Mouse (Mus musculus): ENCODE data around the gene Hand2. TPM values are rescaled to one million over a fixed set of nuclear protein-coding genes. Genes with fewer than 3 reads are reported as not detected.

The Hand2 gene
- polyA plus RNA-seq, 1 experiment: not detected

GRCm38 (mm10) chr8:57328931-57329341 is 8.2 kb downstream of the Hand2 start:
- Histone ChIP-seq H3ac (ENCODE audit: control insufficient read depth, insufficient read length) (no peak overlapping the region), H3K4me2 (ENCODE audit: low read depth) (peak overlapping the region; percentile 49), H3K79me2 (ENCODE audit: control insufficient read depth, insufficient read depth) (no peaks in the 10 kb centered on the region), H3K4me3 (no peak overlapping the region), H3K36me3 (ENCODE audit: control insufficient read depth, insufficient read depth) (no peaks in the 10 kb centered on the region), H3K27me3 (ENCODE audit: control insufficient read depth, insufficient read depth, insufficient read length) (peaks cover 63% of the 10 kb centered on the region)
- no peak for TF ChIP-seq TCF12 (IDR thresholded peaks at IDR 0.05; ENCODE audit: insufficient read depth, poor library complexity, severe bottlenecking)
- TF ChIP-seq POLR2A (IDR thresholded peaks at IDR 0.05; ENCODE audit: insufficient read length, low read depth): no peak
- no peak for TF ChIP-seq SRF (IDR thresholded peaks at IDR 0.05; ENCODE audit: control insufficient read depth, insufficient read length, low read depth)
- TF ChIP-seq REST (IDR thresholded peaks at IDR 0.05; ENCODE audit: insufficient read depth, insufficient read length): no peak
- TF ChIP-seq USF1 (IDR thresholded peaks at IDR 0.05; ENCODE audit: low read depth): no peak
- no peak for TF ChIP-seq MYOG (IDR thresholded peaks at IDR 0.05; ENCODE audit: control insufficient read depth in 1 of 3, insufficient read depth in 1 of 3, insufficient read length in 2 of 3, low read depth in 2 of 3)
- TF ChIP-seq CEBPB (IDR thresholded peaks at IDR 0.05; ENCODE audit: insufficient read depth, poor library complexity, severe bottlenecking): no peak
- TF ChIP-seq MYOD1 (IDR thresholded peaks at IDR 0.05; ENCODE audit: control insufficient read depth in 1 of 3, insufficient read length in 2 of 3, low read depth in 2 of 3): no peak
- TF ChIP-seq POLR2AphosphoS2 (IDR thresholded peaks at IDR 0.05; ENCODE audit: insufficient read length, low read depth): no peak
- no peak for TF ChIP-seq TCF3 (IDR thresholded peaks at IDR 0.05; ENCODE audit: insufficient read length, low read depth)

GRCm38 (mm10) chr8:57330106-57330505 is 9.3 kb downstream of the Hand2 start:
- no peak overlapping the region for H3ac ChIP-seq (ENCODE audit: control insufficient read depth, insufficient read length)
- no peaks in the 10 kb centered on the region for H3K79me2 ChIP-seq (ENCODE audit: control insufficient read depth, insufficient read depth)
- no peak overlapping the region for H3K4me3 ChIP-seq
- H3K27me3 ChIP-seq (ENCODE audit: control insufficient read depth, insufficient read depth, insufficient read length): peaks cover 72% of the 10 kb centered on the region
- no peak overlapping the region for H3K4me2 ChIP-seq (ENCODE audit: low read depth)
- TF ChIP-seq SRF (IDR thresholded peaks at IDR 0.05; ENCODE audit: control insufficient read depth, insufficient read length, low read depth) (no peak), MAX (IDR thresholded peaks at IDR 0.05; ENCODE audit: low read depth) (no peak), MYOG (IDR thresholded peaks at IDR 0.05; ENCODE audit: control insufficient read depth in 1 of 3, insufficient read depth in 1 of 3, insufficient read length in 2 of 3, low read depth in 2 of 3) (no peak), USF1 (IDR thresholded peaks at IDR 0.05; ENCODE audit: low read depth) (no peak)
- H3K36me3 ChIP-seq (ENCODE audit: control insufficient read depth, insufficient read depth): no peaks in the 10 kb centered on the region

- H3ac ChIP-seq (ENCODE audit: control insufficient read depth, insufficient read length): no peak overlapping the region
- peaks cover 60% of the 10 kb centered on the region for H3K27me3 ChIP-seq (ENCODE audit: control insufficient read depth, insufficient read depth, insufficient read length)
- no peak for TF ChIP-seq REST (IDR thresholded peaks at IDR 0.05; ENCODE audit: insufficient read depth, insufficient read length)
- TF ChIP-seq POLR2A (IDR thresholded peaks at IDR 0.05; ENCODE audit: insufficient read length, low read depth): no peak
- no peak for TF ChIP-seq POLR2AphosphoS2 (IDR thresholded peaks at IDR 0.05; ENCODE audit: insufficient read length, low read depth)
- no peak for TF ChIP-seq SRF (IDR thresholded peaks at IDR 0.05; ENCODE audit: control insufficient read depth, insufficient read length, low read depth)
- no peak for TF ChIP-seq TCF12 (IDR thresholded peaks at IDR 0.05; ENCODE audit: insufficient read depth, poor library complexity, severe bottlenecking)
- no peak for TF ChIP-seq CEBPB (IDR thresholded peaks at IDR 0.05; ENCODE audit: insufficient read depth, poor library complexity, severe bottlenecking)
- TF ChIP-seq MYOG (IDR thresholded peaks at IDR 0.05; ENCODE audit: control insufficient read depth in 1 of 3, insufficient read depth in 1 of 3, insufficient read length in 2 of 3, low read depth in 2 of 3): no peak
- TF ChIP-seq USF1 (IDR thresholded peaks at IDR 0.05; ENCODE audit: low read depth): no peak
- TF ChIP-seq MAX (IDR thresholded peaks at IDR 0.05; ENCODE audit: low read depth): no peak
- TF ChIP-seq TCF3 (IDR thresholded peaks at IDR 0.05; ENCODE audit: insufficient read length, low read depth): no peak
- no peak for TF ChIP-seq E2F4 (IDR thresholded peaks at IDR 0.05; ENCODE audit: insufficient read depth)
- no peak for TF ChIP-seq MYOD1 (IDR thresholded peaks at IDR 0.05; ENCODE audit: control insufficient read depth in 1 of 3, insufficient read length in 2 of 3, low read depth in 2 of 3)
- H3K36me3 ChIP-seq (ENCODE audit: control insufficient read depth, insufficient read depth): no peaks in the 10 kb centered on the region
- H3K4me2 ChIP-seq (ENCODE audit: low read depth): no peak overlapping the region
- no peak overlapping the region for H3K4me3 ChIP-seq
- H3K79me2 ChIP-seq (ENCODE audit: control insufficient read depth, insufficient read depth): no peaks in the 10 kb centered on the region
These were observed 11.2 kb downstream of the Hand2 start for GRCm38 (mm10) chr8:57331727-57332630.

- peaks cover 52% of the 10 kb centered on the region for H3K27me3 ChIP-seq (ENCODE audit: control insufficient read depth, insufficient read depth, insufficient read length)
- H3K4me3 ChIP-seq: no peak overlapping the region
- H3ac ChIP-seq (ENCODE audit: control insufficient read depth, insufficient read length): no peak overlapping the region
- H3K79me2 ChIP-seq (ENCODE audit: control insufficient read depth, insufficient read depth): no peaks in the 10 kb centered on the region
- no peak overlapping the region for H3K4me2 ChIP-seq (ENCODE audit: low read depth)
- H3K36me3 ChIP-seq (ENCODE audit: control insufficient read depth, insufficient read depth): no peaks in the 10 kb centered on the region
- TF ChIP-seq CEBPB (IDR thresholded peaks at IDR 0.05; ENCODE audit: insufficient read depth, poor library complexity, severe bottlenecking): no peak
- no peak for TF ChIP-seq MYOD1 (IDR thresholded peaks at IDR 0.05; ENCODE audit: control insufficient read depth in 1 of 3, insufficient read length in 2 of 3, low read depth in 2 of 3)
- no peak for TF ChIP-seq TCF12 (IDR thresholded peaks at IDR 0.05; ENCODE audit: insufficient read depth, poor library complexity, severe bottlenecking)
- TF ChIP-seq USF1 (IDR thresholded peaks at IDR 0.05; ENCODE audit: low read depth): no peak
- no peak for TF ChIP-seq SRF (IDR thresholded peaks at IDR 0.05; ENCODE audit: control insufficient read depth, insufficient read length, low read depth)
- TF ChIP-seq MAX (IDR thresholded peaks at IDR 0.05; ENCODE audit: low read depth): no peak
- TF ChIP-seq REST (IDR thresholded peaks at IDR 0.05; ENCODE audit: insufficient read depth, insufficient read length): no peak
- TF ChIP-seq E2F4 (IDR thresholded peaks at IDR 0.05; ENCODE audit: insufficient read depth): no peak
- no peak for TF ChIP-seq POLR2AphosphoS2 (IDR thresholded peaks at IDR 0.05; ENCODE audit: insufficient read length, low read depth)
- no peak for TF ChIP-seq POLR2A (IDR thresholded peaks at IDR 0.05; ENCODE audit: insufficient read length, low read depth)
- TF ChIP-seq TCF3 (IDR thresholded peaks at IDR 0.05; ENCODE audit: insufficient read length, low read depth): no peak
- TF ChIP-seq MYOG (IDR thresholded peaks at IDR 0.05; ENCODE audit: control insufficient read depth in 1 of 3, insufficient read depth in 1 of 3, insufficient read length in 2 of 3, low read depth in 2 of 3): no peak
These were observed 12.1 kb downstream of the Hand2 start for GRCm38 (mm10) chr8:57332676-57333482.

All from myocyte (in vitro differentiated cells).